Mouse (Mus musculus) bone marrow, adult 2 months (tissue): ENCODE data around the gene Alox5ap. TPM values are rescaled to one million over a fixed set of nuclear protein-coding genes. Genes with fewer than 3 reads are reported as not detected.

Experiments
- H3K27ac ChIP-seq: fragments of 200-500 bp; 2 replicates; pipeline ENCODE4 v1.5.1; 2012; ENCODE audit warnings: low read depth, mild to moderate bottlenecking, control low read depth, inconsistent platforms, low read length; ENCODE audit not compliant: control insufficient read depth, poor library complexity, insufficient read depth
- H3K4me1 ChIP-seq: fragments of 200-500 bp; 2 replicates; pipeline ENCODE4 v1.6.1; 2011; ENCODE audit warnings: low read length; ENCODE audit not compliant: control insufficient read depth, insufficient read depth
- H3K4me3 ChIP-seq: fragments of 200-500 bp; replicated peaks from 2 replicates; pipeline ENCODE3; 2011; ENCODE audit warnings: mild to moderate bottlenecking, low read depth, low read length, control low read depth; ENCODE audit not compliant: control insufficient read depth
- CTCF ChIP-seq: fragments of 200-500 bp; IDR thresholded peaks from 2 replicates; pipeline ENCODE4 v1.5.1; 2011; ENCODE audit warnings: low read length, control low read depth; ENCODE audit not compliant: control insufficient read depth, insufficient read depth
- POLR2A ChIP-seq: fragments of 200-500 bp; IDR thresholded peaks from 2 replicates; pipeline ENCODE4 v1.6.1; 2011; ENCODE audit warnings: low read depth, mild to moderate bottlenecking, control low read depth, low read length, borderline replicate concordance; ENCODE audit not compliant: control insufficient read depth
- WGBS: fragments of 180-500 bp; shearing (Covaris S2); methylation state at CpG from one replicate; pipeline ENCODE4 v1.1.7; 2018; 5-methylcytosine and 5-hydroxymethylcytosine counted together
- polyA plus RNA-seq: library from polyadenylated mRNA; stranded (reverse); fragments of >200 nt; gene quantifications from 2 replicates; pipeline ENCODE4 v1.2.4, GENCODE M21; 2011; ENCODE audit warnings: low replicate concordance; ENCODE audit not compliant: missing spikeins, insufficient read depth, insufficient read length

Gene Alox5ap
- polyA plus RNA-seq, 1 experiment = 287 TPM

DNA sequence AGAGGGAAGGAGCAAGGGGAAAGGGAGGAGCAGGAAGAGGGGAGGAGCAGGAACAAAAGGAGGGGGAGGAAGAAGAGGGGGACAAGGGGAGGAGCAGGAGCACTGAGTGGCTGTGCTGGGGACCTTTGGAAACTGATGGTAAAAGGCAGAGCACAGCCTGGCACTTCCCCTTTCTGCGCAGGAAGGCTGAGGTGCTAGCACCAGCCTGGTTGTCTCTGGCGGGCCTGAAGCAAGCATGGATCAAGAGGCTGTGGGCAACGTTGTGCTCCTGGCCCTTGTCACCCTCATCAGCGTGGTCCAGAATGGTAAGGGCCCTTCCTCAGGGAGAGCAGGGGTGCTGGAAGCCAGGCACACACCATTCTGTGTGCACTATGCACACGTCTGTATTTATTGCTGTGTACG, 312 bp downstream of the Alox5ap start:
- H3K27ac ChIP-seq = peak overlapping the region; percentile 90
- H3K4me1 ChIP-seq = no peaks in the 10 kb centered on the region; the same call in 1 of the 2 replicates
- 3% methylated on average over 6 of the region's 6 CpGs for WGBS
- peak overlapping the region; percentile 82 for H3K4me3 ChIP-seq
- no peak for TF ChIP-seq CTCF
- peak; percentile 98 for TF ChIP-seq POLR2A

DNA sequence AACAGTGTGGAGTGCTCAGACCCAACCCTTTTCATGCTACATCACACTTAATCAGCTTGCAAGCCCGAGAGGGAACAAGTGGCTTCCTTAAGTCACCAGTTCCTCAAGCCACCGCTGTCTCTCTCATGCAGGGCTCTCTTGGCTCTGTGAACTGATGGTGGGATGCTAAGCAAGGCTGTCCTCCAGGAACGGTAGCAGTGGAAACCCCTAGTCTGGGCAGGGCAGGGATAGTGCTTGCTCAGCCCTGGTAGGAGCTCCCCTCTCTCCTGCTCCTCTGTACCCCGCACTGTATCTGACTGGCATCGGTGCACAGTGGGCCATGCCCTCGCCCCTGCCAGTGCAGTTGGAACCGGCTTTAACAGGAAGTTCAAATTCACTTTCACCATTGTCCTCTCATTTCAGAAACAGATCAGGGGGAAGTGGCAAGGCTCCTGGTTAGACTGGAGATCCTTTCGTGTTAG, 2.2 kb downstream of the Alox5ap start:
- Histone ChIP-seq H3K27ac (peak overlapping the region; percentile 85), H3K4me1 (no peaks in the 10 kb centered on the region; the same call in 1 of the 2 replicates), H3K4me3 (peak overlapping the region; percentile 60)
- TF ChIP-seq POLR2A = peak; percentile 63; the same call in 1 of the 2 replicates
- TF ChIP-seq CTCF = no peak
- 3% methylated on average over 8 of the region's 8 CpGs for WGBS

DNA sequence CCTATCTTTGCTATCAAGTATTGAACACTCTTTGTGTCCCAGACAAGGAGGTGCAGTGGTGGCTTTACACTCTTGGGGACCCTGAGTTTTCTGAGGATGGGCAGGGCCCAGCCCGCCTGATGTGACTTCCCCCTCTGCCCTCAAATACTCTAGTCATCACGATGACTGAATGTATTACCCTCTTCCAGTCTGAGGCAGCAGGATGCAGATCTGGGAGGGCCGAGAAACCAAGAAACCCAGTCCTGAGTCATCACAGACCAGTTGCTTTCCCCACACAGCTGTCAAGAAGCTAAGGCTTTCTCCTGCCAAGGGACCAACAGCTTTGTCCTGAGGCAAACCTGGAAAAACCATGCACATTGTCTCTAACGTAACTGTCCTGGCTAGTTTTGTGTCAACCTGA, 2.9 kb downstream of the Alox5ap start:
- 20% methylated on average over 4 of the region's 4 CpGs for WGBS
- H3K27ac ChIP-seq = peak overlapping the region; percentile 85
- no peaks in the 10 kb centered on the region; the same call in 1 of the 2 replicates for H3K4me1 ChIP-seq
- TF ChIP-seq POLR2A (no peak), CTCF (no peak)
- peak overlapping the region; percentile 60 for H3K4me3 ChIP-seq

GRCm38 (mm10) chr5:149271291-149271690, 6.7 kb downstream of the Alox5ap start:
- Histone ChIP-seq H3K4me3 (no peak overlapping the region), H3K27ac (peak overlapping the region; percentile 22; the same call in 1 of the 2 replicates), H3K4me1 (peaks cover 2% of the 10 kb centered on the region)
- TF ChIP-seq POLR2A (no peak), CTCF (no peak)
- 88% methylated on average over 3 of the region's 3 CpGs for WGBS

GRCm38 (mm10) chr5:149272535-149272934, 8.0 kb downstream of the Alox5ap start:
- Histone ChIP-seq H3K27ac (peak overlapping the region; percentile 78), H3K4me1 (peaks cover 2% of the 10 kb centered on the region), H3K4me3 (no peak overlapping the region)
- no peak for TF ChIP-seq POLR2A
- TF ChIP-seq CTCF = no peak
- WGBS = 16% methylated on average over 4 of the region's 4 CpGs

- 15% methylated on average over 15 of the region's 15 CpGs for WGBS
- TF ChIP-seq POLR2A = no peak
- TF ChIP-seq CTCF = no peak
- H3K4me3 ChIP-seq = peak overlapping the region; percentile 19
- peaks cover 2% of the 10 kb centered on the region for H3K4me1 ChIP-seq
- H3K27ac ChIP-seq = peak overlapping the region; percentile 95
Measured at GRCm38 (mm10) chr5:149274390-149275104, 10.0 kb downstream of the Alox5ap start.

- TF ChIP-seq POLR2A (no peak), CTCF (peak; percentile 38; the same call in 1 of the 2 replicates)
- Histone ChIP-seq H3K27ac (peak overlapping the region; percentile 31; the same call in 1 of the 2 replicates), H3K4me1 (peaks cover 2% of the 10 kb centered on the region), H3K4me3 (no peak overlapping the region)
- 50% methylated on average over 1 of the region's 1 CpGs for WGBS
Measured at GRCm38 (mm10) chr5:149275105-149275494, 10.5 kb downstream of the Alox5ap start.

DNA sequence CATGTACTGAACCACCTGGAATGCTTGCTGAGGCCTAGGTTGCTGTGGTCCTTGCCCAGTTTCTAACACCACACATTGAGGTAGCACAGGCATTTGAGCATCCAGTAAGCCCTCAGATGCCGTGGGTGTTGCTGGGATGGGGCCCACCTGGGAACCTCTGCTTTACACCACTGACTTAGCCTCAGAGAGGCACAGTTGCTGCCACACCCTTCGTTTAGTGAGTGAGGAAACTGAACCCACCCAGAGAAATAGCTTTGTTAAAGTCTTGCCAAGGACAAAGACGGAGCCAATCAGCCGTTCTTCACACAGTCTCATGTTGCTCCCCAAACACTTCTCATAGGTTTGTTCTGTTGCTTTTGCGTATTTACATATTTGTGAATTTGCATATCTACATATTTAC, 13.0 kb downstream of the Alox5ap start:
- Histone ChIP-seq H3K27ac (no peak overlapping the region), H3K4me3 (no peak overlapping the region), H3K4me1 (peaks cover 2% of the 10 kb centered on the region)
- TF ChIP-seq CTCF (no peak), POLR2A (no peak)
- WGBS = 77% methylated on average over 5 of the region's 5 CpGs

- TF ChIP-seq POLR2A = no peak
- TF ChIP-seq CTCF = no peak
- peaks cover 2% of the 10 kb centered on the region for H3K4me1 ChIP-seq
- 91% methylated on average over 22 of the region's 22 CpGs for WGBS
- H3K4me3 ChIP-seq = no peak overlapping the region
- no peak overlapping the region for H3K27ac ChIP-seq
Measured at GRCm38 (mm10) chr5:149279273-149279844, 14.8 kb downstream of the Alox5ap start.
